Mouse (Mus musculus) liver, embryonic 11.5 days (tissue): ENCODE data around the gene Cpeb1. TPM values are rescaled to one million over a fixed set of nuclear protein-coding genes. Genes with fewer than 3 reads are reported as not detected.
A peak's percentile ranks its signal among the peaks of the same experiment; 100 is the strongest.

Experiments used
- ATAC-seq: fragments of 200-750 bp; cut with Nextera tagmentation; replicated peaks from 2 replicates; pipeline ENCODE4 v1.8.0; 2017; ENCODE audit warnings: moderate number of reproducible peaks, mild to moderate bottlenecking, moderate TSS enrichment, moderate library complexity; ENCODE audit not compliant: low FRiP score
- DNase-seq: peaks from one replicate; pipeline ENCODE4 v3.0.0-alpha.2; 2017; ENCODE audit warnings: low spot score
- H3K27ac ChIP-seq: fragments of 300-500 bp; sonication (generic); 2 replicates; pipeline ENCODE4 v1.5.1; 2014; ENCODE audit warnings: mild to moderate bottlenecking, low read depth, low read length, control low read depth
- H3K27me3 ChIP-seq: fragments of 300-500 bp; sonication (generic); replicated peaks from 2 replicates; pipeline ENCODE4 v1.6.1; 2014; ENCODE audit warnings: low read length, mixed read lengths; ENCODE audit not compliant: control insufficient read depth, insufficient read depth
- H3K36me3 ChIP-seq: fragments of 300-500 bp; sonication (generic); 2 replicates; pipeline ENCODE4 v1.6.1; 2014; ENCODE audit warnings: mild to moderate bottlenecking, low read length, moderate library complexity, mixed read lengths; ENCODE audit not compliant: control insufficient read depth, insufficient read depth
- H3K4me1 ChIP-seq: fragments of 300-500 bp; sonication (generic); replicated peaks from 2 replicates; pipeline ENCODE4 v1.6.1; 2014; ENCODE audit warnings: low read length, mixed read lengths; ENCODE audit not compliant: control insufficient read depth, insufficient read depth
- H3K4me2 ChIP-seq: fragments of 300-500 bp; sonication (generic); 2 replicates; pipeline ENCODE4 v1.6.1; 2014; ENCODE audit warnings: mild to moderate bottlenecking, control low read depth, moderate library complexity
- H3K4me3 ChIP-seq: fragments of 300-500 bp; sonication (generic); 2 replicates; pipeline ENCODE4 v1.5.1; 2014; ENCODE audit warnings: low read depth, low read length, control low read depth
- H3K9ac ChIP-seq: fragments of 300-500 bp; sonication (generic); 2 replicates; pipeline ENCODE4 v1.6.1; 2014; ENCODE audit warnings: low read depth, low read length, control low read depth
- H3K9me3 ChIP-seq: fragments of 300-500 bp; sonication (generic); 2 replicates; pipeline ENCODE4 v1.6.1; 2016; ENCODE audit warnings: low read length, inconsistent platforms, mixed read lengths; ENCODE audit not compliant: control insufficient read depth
- WGBS: fragments of 180-500 bp; shearing (Covaris S2); extraction: QIAGEN DNeasy Blood & Tissue Kit; methylation state at CpG from one replicate; pipeline ENCODE4 v1.1.7; 2014; 5-methylcytosine and 5-hydroxymethylcytosine counted together
- polyA plus RNA-seq: library from polyadenylated mRNA; unstranded; fragments of >200 nt; fragmentation: Nextera tagmentation; extraction: Ambion mirVana; gene quantifications from 2 replicates; pipeline ENCODE4 v1.2.1, GENCODE M21; 2014

Gene Cpeb1
- polyA plus RNA-seq, result 0.09 and 0.27 TPM in 2 replicates

DNA sequence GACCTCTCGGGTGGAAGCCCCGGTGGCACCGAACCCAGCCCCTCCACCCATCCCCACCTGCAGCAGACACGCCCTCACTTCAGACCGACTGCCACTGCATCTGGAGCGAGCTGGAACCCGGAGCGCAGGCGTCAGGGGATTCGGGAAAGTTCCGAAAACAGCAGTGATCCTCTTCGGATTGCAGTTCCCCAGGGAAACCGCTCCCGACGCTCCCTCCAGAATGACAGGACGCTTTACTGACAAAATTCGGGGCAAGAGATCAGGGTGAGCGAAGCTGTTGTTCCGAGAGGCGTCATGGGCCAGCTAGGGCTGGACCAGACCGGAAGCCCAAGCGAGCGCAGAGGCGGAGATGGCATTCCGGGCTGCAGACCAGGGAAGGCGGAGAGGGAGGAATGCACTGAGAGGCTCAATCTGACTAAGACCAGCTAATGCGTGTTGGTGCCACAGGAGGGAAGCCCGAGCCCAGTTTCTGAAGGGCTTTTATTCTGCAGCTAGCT lies at the start of gene Cpeb1:
TSS of gene Cpeb1 (minus strand) at position 311 of the 497 bp plus-strand sequence.
- ATAC-seq (no peak), DNase-seq (peak; percentile 44)
- peaks cover 5% of the 10 kb centered on the region; the same call in 1 of the 2 replicates for H3K4me1 ChIP-seq
- H3K9ac ChIP-seq, result 0 out of 2 replicates have a peak within 1 kb of the TSS, but pooled peaks have one; percentile 8
- no peaks in the 10 kb centered on the region for H3K9me3 ChIP-seq
- 3% methylated on average over 28 of the region's 28 CpGs for WGBS
- peak within 1 kb of the TSS; percentile 50 for H3K4me3 ChIP-seq
- H3K4me2 ChIP-seq, result peak within 1 kb of the TSS; percentile 77
- H3K27ac ChIP-seq, result no peak within 1 kb of the TSS
- H3K36me3 ChIP-seq, result no peaks in the 10 kb centered on the region
- H3K27me3 ChIP-seq, result peaks cover 61% of the 10 kb centered on the region

- no peaks in the 10 kb centered on the region for H3K9me3 ChIP-seq
- H3K9ac ChIP-seq, result no peak overlapping the region
- H3K36me3 ChIP-seq, result no peaks in the 10 kb centered on the region
- no peaks in the 10 kb centered on the region for H3K4me1 ChIP-seq
- H3K4me2 ChIP-seq, result no peak overlapping the region
- ATAC-seq, result no peak
- H3K27me3 ChIP-seq, result no peaks in the 10 kb centered on the region; the same call in 1 of the 2 replicates
- DNase-seq, result no peak
- no peak overlapping the region for H3K27ac ChIP-seq
- H3K4me3 ChIP-seq, result no peak overlapping the region
- WGBS, result 70% methylated on average over 2 of the region's 2 CpGs
These were observed 45.8 kb upstream of the Cpeb1 start for GRCm38 (mm10) chr7:81501050-81501449.

- H3K27me3 ChIP-seq, result peaks cover 19% of the 10 kb centered on the region
- no peaks in the 10 kb centered on the region for H3K9me3 ChIP-seq
- no peaks in the 10 kb centered on the region for H3K36me3 ChIP-seq
- no peak within 1 kb of the TSS for H3K4me2 ChIP-seq
- DNase-seq, result no peak
- no peak for ATAC-seq
- no peak within 1 kb of the TSS for H3K27ac ChIP-seq
- no peaks in the 10 kb centered on the region for H3K4me1 ChIP-seq
- H3K9ac ChIP-seq, result no peak within 1 kb of the TSS
- no peak within 1 kb of the TSS for H3K4me3 ChIP-seq
- 44% methylated on average over 7 of the region's 7 CpGs for WGBS
These were observed 42.9 kb upstream of the Cpeb1 start, which contains the start of gene BC048679 for GRCm38 (mm10) chr7:81498181-81498580. Gene BC048679, minus strand, starts transcription at chr7:81498281.

- Histone ChIP-seq H3K27me3 (peaks cover 30% of the 10 kb centered on the region), H3K9me3 (no peaks in the 10 kb centered on the region), H3K27ac (no peak overlapping the region), H3K36me3 (no peaks in the 10 kb centered on the region), H3K4me2 (no peak overlapping the region), H3K4me3 (no peak overlapping the region), H3K4me1 (no peaks in the 10 kb centered on the region), H3K9ac (no peak overlapping the region)
- DNase-seq, result no peak
- no peak for ATAC-seq
- 53% methylated on average over 6 of the region's 6 CpGs for WGBS
These were observed 41.9 kb upstream of the Cpeb1 start for GRCm38 (mm10) chr7:81497171-81497570.

DNA sequence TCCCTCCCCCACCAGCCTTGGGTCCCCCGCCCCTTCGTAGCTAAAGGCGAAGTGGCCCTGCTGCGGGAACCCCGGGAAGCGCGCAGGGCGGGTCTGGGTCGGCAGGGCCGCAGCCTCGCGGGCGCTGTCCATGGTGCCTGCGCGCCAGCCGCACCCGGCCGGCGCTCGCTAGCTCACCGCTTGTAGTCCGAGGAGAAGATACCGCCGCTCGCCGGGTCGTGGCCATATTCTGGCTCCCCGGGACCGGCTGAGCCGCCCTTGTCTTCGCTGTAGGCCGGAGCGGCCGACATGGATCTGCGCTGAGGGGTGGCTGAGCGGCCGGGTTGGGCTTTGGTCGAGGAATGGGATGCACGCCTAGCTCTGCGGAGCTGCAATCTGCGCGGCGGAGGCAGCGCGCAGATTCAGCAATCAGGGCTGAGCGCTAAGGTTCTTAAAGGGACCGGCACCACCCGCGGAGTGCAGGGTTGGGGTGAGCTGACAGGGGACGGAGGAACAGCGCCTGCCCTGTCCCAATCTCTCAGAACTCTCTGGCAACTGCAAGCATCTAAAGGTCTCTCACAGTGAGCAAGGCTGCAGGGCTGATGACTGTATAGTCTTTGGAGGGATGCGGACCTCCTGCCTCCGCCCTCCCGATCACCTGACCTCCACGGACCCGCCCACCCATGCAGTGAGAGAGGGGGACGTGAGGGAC lies 38.2 kb upstream of the Cpeb1 start, which contains the start of gene Ap3b2:
TSS of gene Ap3b2 (minus strand) at position 595 of the 691 bp plus-strand sequence.
- under 1% methylated on average over 57 of the region's 57 CpGs for WGBS
- Histone ChIP-seq H3K36me3 (no peaks in the 10 kb centered on the region), H3K9me3 (no peaks in the 10 kb centered on the region), H3K9ac (no peak within 1 kb of the TSS), H3K4me3 (peak within 1 kb of the TSS; percentile 55), H3K27me3 (peaks cover 34% of the 10 kb centered on the region), H3K27ac (no peak within 1 kb of the TSS), H3K4me2 (peak within 1 kb of the TSS; percentile 68), H3K4me1 (no peaks in the 10 kb centered on the region)
- peak; percentile 79 for DNase-seq
- peak; percentile 29; the same call in 1 of the 2 replicates for ATAC-seq

- 53% methylated on average over 9 of the region's 9 CpGs for WGBS
- no peak for ATAC-seq
- DNase-seq, result no peak
- no peaks in the 10 kb centered on the region for H3K4me1 ChIP-seq
- peaks cover 34% of the 10 kb centered on the region for H3K27me3 ChIP-seq
- no peaks in the 10 kb centered on the region for H3K36me3 ChIP-seq
- H3K27ac ChIP-seq, result no peak overlapping the region
- no peak overlapping the region for H3K9ac ChIP-seq
- peak overlapping the region; percentile 68; the same call in 1 of the 2 replicates for H3K4me2 ChIP-seq
- no peaks in the 10 kb centered on the region for H3K9me3 ChIP-seq
- no peak overlapping the region for H3K4me3 ChIP-seq
These were observed 37.4 kb upstream of the Cpeb1 start for GRCm38 (mm10) chr7:81492628-81493027.

- H3K9me3 ChIP-seq, result no peaks in the 10 kb centered on the region
- H3K27me3 ChIP-seq, result peaks cover 24% of the 10 kb centered on the region
- no peak overlapping the region for H3K4me2 ChIP-seq
- H3K4me1 ChIP-seq, result no peaks in the 10 kb centered on the region
- 13% methylated on average over 9 of the region's 9 CpGs for WGBS
- no peak overlapping the region for H3K9ac ChIP-seq
- DNase-seq (no peak), ATAC-seq (no peak)
- no peaks in the 10 kb centered on the region for H3K36me3 ChIP-seq
- no peak overlapping the region for H3K4me3 ChIP-seq
- no peak overlapping the region for H3K27ac ChIP-seq
These were observed 34.4 kb upstream of the Cpeb1 start for GRCm38 (mm10) chr7:81489649-81490048.

DNA sequence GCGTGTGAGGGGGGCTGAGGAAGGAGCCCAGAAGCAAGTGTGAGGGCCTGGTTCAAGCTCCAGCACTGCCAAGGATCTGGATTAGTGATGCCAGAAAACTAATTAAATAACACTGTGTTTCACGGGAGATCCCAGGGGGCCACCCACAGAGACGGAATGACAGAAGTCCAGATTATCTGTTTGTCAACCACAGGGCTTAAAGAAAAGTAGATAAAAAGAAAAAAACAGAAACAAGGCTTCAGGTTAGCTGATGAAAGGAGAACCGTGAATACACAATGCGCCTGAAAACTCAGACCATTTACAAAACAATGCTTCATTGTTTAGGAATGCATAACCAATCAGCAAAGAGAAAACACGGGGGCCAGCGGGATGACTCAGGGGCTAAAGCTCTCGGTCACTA lies 25.5 kb upstream of the Cpeb1 start:
- H3K4me3 ChIP-seq, result no peak overlapping the region
- no peak overlapping the region for H3K9ac ChIP-seq
- WGBS, result 14% methylated on average over 8 of the region's 8 CpGs
- no peak overlapping the region for H3K27ac ChIP-seq
- no peak for DNase-seq
- H3K9me3 ChIP-seq, result no peaks in the 10 kb centered on the region
- no peaks in the 10 kb centered on the region for H3K4me1 ChIP-seq
- no peak overlapping the region for H3K4me2 ChIP-seq
- peaks cover 19% of the 10 kb centered on the region for H3K27me3 ChIP-seq
- no peaks in the 10 kb centered on the region for H3K36me3 ChIP-seq
- no peak for ATAC-seq
